Mouse (Mus musculus): ENCODE data around the gene Hist1h1b. TPM values are rescaled to one million over a fixed set of nuclear protein-coding genes. Genes with fewer than 3 reads are reported as not detected.
"Not testable (repeated sequence)": the region's sequence is repeated elsewhere in the genome, so short reads cannot be mapped to it uniquely, and the experiment has no call there.

The Hist1h1b gene
- polyA plus RNA-seq, 1 experiment = 9.2 TPM

DNA sequence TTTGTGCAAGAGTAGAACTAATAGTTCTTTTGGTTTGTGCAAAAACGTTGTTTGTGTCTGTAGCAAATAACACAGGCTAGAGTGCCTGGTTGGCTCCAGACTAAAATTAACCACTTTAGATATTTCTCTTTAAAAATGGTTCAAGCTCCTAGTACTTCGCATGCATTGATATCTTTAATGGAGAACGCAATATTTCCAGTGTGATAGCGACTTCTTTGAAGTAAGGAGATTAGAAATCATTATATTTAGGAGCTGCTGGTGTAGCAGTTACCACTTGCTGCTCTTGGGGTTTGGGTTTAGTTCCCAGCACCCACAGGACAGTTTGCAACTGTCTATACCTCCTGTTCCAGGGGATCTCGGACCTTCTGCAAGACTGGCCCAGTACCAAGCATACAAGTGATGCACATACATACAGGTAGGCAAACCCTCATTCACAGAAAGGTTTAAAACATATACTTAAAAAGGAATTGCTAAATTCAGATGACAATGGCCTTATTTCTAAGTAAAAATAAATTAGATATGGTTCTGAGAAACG, 663 bp upstream of the Hist1h1b start:
- Histone ChIP-seq H3K9me3 (replicated peaks; ENCODE audit: control insufficient read depth, insufficient read depth, low read length, poor library complexity, severe bottlenecking) (no peaks in the 10 kb centered on the region), H3K27me3 (ENCODE audit: control insufficient read depth, insufficient read depth, low read length, poor library complexity, severe bottlenecking) (no peaks in the 10 kb centered on the region), H3K27ac (ENCODE audit: insufficient read depth, low read length) (no peak overlapping the region), H3K4me1 (ENCODE audit: control insufficient read depth, insufficient read depth, low read length) (peaks cover 2% of the 10 kb centered on the region), H3K4me3 (ENCODE audit: low read depth, low read length) (no peak overlapping the region), H3K36me3 (ENCODE audit: control insufficient read depth, insufficient read depth, low read length, poor library complexity, severe bottlenecking) (no peaks in the 10 kb centered on the region), H3K9ac (ENCODE audit: low read depth, poor library complexity, severe bottlenecking) (0 out of 2 replicates have a peak overlapping the region, but pooled peaks have one; percentile 25)
- no peak for TF ChIP-seq EP300 (IDR thresholded peaks at IDR 0.05; ENCODE audit: insufficient read depth, low read depth, low read length)
- no peak for TF ChIP-seq POLR2A (IDR thresholded peaks at IDR 0.05; ENCODE audit: insufficient read depth, low read length)
- TF ChIP-seq CTCF (IDR thresholded peaks at IDR 0.05; ENCODE audit: low read depth, low read length) = no peak

DNA sequence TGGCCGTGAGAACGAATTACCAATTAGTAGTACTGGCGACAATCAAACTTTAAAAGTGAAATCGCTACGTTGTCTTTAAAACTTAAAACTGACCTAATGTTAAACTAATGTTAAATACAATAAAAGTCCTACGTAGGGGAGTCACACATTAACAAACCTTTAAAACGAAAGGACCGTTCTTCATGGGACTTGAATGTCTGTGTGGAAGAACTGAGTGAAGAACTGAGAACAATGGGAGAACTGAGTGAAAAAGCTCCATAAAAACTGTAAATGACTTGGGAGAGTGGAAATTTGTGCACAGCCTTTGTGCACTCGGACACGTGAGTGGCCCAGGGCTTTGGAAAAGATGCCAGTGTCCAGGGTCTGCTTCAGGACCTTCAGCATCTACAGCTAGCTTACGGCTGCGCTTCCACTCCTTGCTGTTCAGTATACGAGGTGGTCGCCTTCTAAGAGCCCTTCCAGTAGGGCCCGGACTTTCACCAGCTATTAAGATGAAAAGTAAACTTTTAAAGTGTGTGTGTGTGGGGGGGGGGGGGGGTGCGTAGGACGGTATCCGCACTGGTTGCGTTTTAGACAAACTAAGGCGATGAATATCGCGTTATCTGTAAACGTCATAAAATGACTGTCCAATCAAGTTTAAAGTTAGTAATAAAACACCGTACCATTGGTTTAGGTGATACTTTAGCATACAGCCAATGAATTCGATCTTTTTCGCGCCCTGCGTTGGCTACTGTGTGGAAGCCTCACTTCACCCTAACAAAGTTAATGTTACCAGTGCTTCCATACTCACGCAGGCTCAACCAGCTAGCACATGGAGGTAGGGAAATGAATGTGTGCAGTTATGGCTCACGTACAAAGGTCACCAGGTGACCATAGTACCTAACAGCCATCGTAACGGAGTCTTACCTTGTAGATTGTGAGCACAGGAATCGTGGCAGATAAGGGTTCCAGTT, 1.3 kb downstream of the Hist1h1b start:
- Histone ChIP-seq H3K27me3 (ENCODE audit: control insufficient read depth, insufficient read depth, low read length, poor library complexity, severe bottlenecking) (no peaks in the 10 kb centered on the region), H3K9me3 (replicated peaks; ENCODE audit: control insufficient read depth, insufficient read depth, low read length, poor library complexity, severe bottlenecking) (no peaks in the 10 kb centered on the region), H3K9ac (ENCODE audit: low read depth, poor library complexity, severe bottlenecking) (peak overlapping the region; percentile 88), H3K4me1 (ENCODE audit: control insufficient read depth, insufficient read depth, low read length) (no peaks in the 10 kb centered on the region), H3K4me3 (ENCODE audit: low read depth, low read length) (peak overlapping the region; percentile 94), H3K36me3 (ENCODE audit: control insufficient read depth, insufficient read depth, low read length, poor library complexity, severe bottlenecking) (no peaks in the 10 kb centered on the region), H3K27ac (ENCODE audit: insufficient read depth, low read length) (peak overlapping the region; percentile 93)
- TF ChIP-seq POLR2A (IDR thresholded peaks at IDR 0.05; ENCODE audit: insufficient read depth, low read length) = peak; percentile 99
- no peak for TF ChIP-seq EP300 (IDR thresholded peaks at IDR 0.05; ENCODE audit: insufficient read depth, low read depth, low read length)

DNA sequence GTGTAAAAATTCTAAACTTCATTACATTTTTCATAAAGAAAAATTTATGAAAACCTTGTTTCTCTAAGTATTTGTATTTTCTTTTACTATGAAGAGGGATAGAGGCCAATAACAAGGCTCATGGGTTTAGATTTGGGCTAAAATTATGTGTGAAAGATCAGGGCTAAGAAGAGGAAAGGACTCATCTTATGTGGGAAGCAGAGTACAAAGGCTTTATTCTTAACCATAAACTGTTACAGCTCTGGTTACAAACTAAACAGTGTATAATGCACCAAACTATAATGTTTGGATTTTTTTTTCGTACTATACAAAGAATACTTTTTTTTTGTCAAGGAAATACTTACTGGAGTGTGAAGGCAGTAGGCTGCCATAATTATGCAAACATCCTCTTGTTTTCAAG, 24.7 kb downstream of the Hist1h1b start:
- H3K36me3 ChIP-seq (ENCODE audit: control insufficient read depth, insufficient read depth, low read length, poor library complexity, severe bottlenecking) = no peaks in the 10 kb centered on the region
- H3K4me1 ChIP-seq (ENCODE audit: control insufficient read depth, insufficient read depth, low read length) = no peaks in the 10 kb centered on the region
- no peak for TF ChIP-seq CTCF (IDR thresholded peaks at IDR 0.05; ENCODE audit: low read depth, low read length)
- TF ChIP-seq EP300 (IDR thresholded peaks at IDR 0.05; ENCODE audit: insufficient read depth, low read depth, low read length) = no peak
- no peak for TF ChIP-seq POLR2A (IDR thresholded peaks at IDR 0.05; ENCODE audit: insufficient read depth, low read length)
- no peak overlapping the region for H3K9ac ChIP-seq (ENCODE audit: low read depth, poor library complexity, severe bottlenecking)
- no peaks in the 10 kb centered on the region for H3K9me3 ChIP-seq (replicated peaks; ENCODE audit: control insufficient read depth, insufficient read depth, low read length, poor library complexity, severe bottlenecking)
- H3K27me3 ChIP-seq (ENCODE audit: control insufficient read depth, insufficient read depth, low read length, poor library complexity, severe bottlenecking) = no peaks in the 10 kb centered on the region
- no peak overlapping the region for H3K27ac ChIP-seq (ENCODE audit: insufficient read depth, low read length)
- no peak overlapping the region for H3K4me3 ChIP-seq (ENCODE audit: low read depth, low read length)

DNA sequence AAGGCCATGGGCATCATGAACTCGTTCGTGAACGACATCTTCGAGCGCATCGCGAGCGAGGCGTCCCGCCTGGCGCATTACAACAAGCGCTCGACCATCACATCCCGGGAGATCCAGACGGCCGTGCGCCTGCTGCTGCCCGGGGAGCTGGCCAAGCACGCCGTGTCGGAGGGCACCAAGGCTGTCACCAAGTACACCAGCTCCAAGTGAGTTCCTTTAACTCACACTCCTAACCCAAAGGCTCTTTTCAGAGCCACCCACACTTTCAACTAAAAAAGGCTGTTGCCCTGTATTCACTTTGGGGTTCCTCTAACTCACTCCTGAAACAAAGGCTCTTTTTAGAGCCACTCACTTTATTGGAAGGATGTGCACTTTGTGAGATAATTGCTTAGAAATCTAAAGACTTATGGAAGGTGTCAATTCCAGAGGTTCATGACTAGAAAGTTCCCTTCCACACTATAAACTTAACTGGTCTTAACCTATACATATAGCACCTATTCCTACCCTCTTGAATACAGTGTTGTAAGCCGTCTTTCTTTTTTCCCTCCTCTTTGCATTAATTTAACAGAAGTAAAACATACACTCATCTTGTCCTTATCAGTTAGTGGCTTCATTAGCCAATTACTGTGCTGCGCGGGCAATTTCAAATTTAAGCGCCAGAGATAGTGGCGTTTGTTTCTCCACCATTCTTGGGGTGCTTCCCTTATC, 26.0 kb downstream of the Hist1h1b start:
- Histone ChIP-seq H3K9ac (ENCODE audit: low read depth, poor library complexity, severe bottlenecking) (peak overlapping the region; percentile 90), H3K27ac (ENCODE audit: insufficient read depth, low read length) (peak overlapping the region; percentile 80), H3K4me3 (ENCODE audit: low read depth, low read length) (peak overlapping the region; percentile 60)
- H3K36me3 ChIP-seq (ENCODE audit: control insufficient read depth, insufficient read depth, low read length, poor library complexity, severe bottlenecking); H3K9me3 ChIP-seq (replicated peaks; ENCODE audit: control insufficient read depth, insufficient read depth, low read length, poor library complexity, severe bottlenecking); H3K27me3 ChIP-seq (ENCODE audit: control insufficient read depth, insufficient read depth, low read length, poor library complexity, severe bottlenecking); H3K4me1 ChIP-seq (ENCODE audit: control insufficient read depth, insufficient read depth, low read length): not testable (repeated sequence)

DNA sequence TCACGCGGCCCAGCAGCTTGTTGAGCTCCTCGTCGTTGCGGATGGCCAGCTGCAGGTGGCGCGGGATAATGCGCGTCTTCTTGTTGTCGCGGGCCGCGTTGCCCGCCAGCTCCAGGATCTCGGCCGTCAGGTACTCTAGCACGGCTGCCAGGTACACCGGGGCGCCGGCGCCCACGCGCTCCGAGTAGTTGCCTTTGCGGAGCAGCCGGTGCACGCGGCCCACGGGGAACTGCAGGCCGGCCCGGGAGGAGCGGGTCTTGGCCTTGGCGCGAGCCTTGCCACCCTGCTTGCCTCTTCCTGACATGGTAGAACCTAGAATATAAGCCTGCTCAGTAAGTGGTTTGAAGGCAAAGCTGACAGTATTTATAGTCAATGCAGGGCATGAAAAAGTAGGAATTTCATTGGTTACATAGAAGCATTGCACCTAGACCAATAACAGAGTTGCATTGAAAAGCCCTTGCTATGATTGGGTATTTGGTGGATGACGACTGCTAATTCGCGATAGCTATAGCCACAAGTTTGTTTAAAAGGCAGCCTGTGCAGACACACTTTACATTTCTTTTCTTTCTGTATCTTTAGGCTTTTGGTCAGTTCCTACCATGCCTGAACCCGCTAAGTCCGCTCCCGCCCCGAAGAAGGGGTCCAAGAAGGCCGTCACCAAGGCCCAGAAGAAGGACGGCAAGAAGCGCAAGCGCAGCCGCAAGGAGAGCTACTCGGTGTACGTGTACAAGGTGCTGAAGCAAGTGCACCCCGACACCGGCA, 26.7 kb downstream of the Hist1h1b start, which contains the start of the genes Hist1h2ak and Hist1h2bn:
Gene Hist1h2ak (minus strand): TSS at position 304 of the 762 bp plus-strand sequence.
Gene Hist1h2bn (plus strand): TSS at position 600 of the 762 bp plus-strand sequence.
- H3K36me3 ChIP-seq (ENCODE audit: control insufficient read depth, insufficient read depth, low read length, poor library complexity, severe bottlenecking); H3K27me3 ChIP-seq (ENCODE audit: control insufficient read depth, insufficient read depth, low read length, poor library complexity, severe bottlenecking); H3K9me3 ChIP-seq (replicated peaks; ENCODE audit: control insufficient read depth, insufficient read depth, low read length, poor library complexity, severe bottlenecking); H3K4me1 ChIP-seq (ENCODE audit: control insufficient read depth, insufficient read depth, low read length): not testable (repeated sequence)
- Histone ChIP-seq H3K4me3 (ENCODE audit: low read depth, low read length) (peak within 1 kb of the TSS; percentile 74), H3K27ac (ENCODE audit: insufficient read depth, low read length) (peak within 1 kb of the TSS; percentile 84), H3K9ac (ENCODE audit: low read depth, poor library complexity, severe bottlenecking) (peak within 1 kb of the TSS; percentile 90)
- TF ChIP-seq POLR2A (IDR thresholded peaks at IDR 0.05; ENCODE audit: insufficient read depth, low read length) = peak; percentile 71
